Mouse (Mus musculus): Measurements from ENCODE around the gene Ppp4r1. TPM values are rescaled to one million over a fixed set of nuclear protein-coding genes. Genes with fewer than 3 reads are reported as not detected.
A peak's percentile ranks its signal among the peaks of the same experiment; 100 is the strongest.

The Ppp4r1 gene
- polyA plus RNA-seq, 1 experiment: 93.7 TPM

GRCm38 (mm10) chr17:65748997-65749396, 33.4 kb upstream of the Ppp4r1 start:
- no peak for DNase-seq (ENCODE audit: low read depth)
- no peak for TF ChIP-seq POLR2A (IDR thresholded peaks at IDR 0.05; ENCODE audit: borderline replicate concordance, extremely low read depth, insufficient read depth, insufficient read length, poor library complexity, severe bottlenecking)
- no peak for TF ChIP-seq CTCF (IDR thresholded peaks at IDR 0.05; ENCODE audit: borderline replicate concordance, extremely low read depth, insufficient read depth, insufficient read length)

- TF ChIP-seq POLR2A (IDR thresholded peaks at IDR 0.05; ENCODE audit: borderline replicate concordance, extremely low read depth, insufficient read depth, insufficient read length, poor library complexity, severe bottlenecking) (no peak), CTCF (IDR thresholded peaks at IDR 0.05; ENCODE audit: borderline replicate concordance, extremely low read depth, insufficient read depth, insufficient read length) (no peak)
- no peak for DNase-seq (ENCODE audit: low read depth)
These were observed 32.6 kb upstream of the Ppp4r1 start for GRCm38 (mm10) chr17:65749803-65750202.

GRCm38 (mm10) chr17:65750301-65750700, 32.1 kb upstream of the Ppp4r1 start:
- TF ChIP-seq POLR2A (IDR thresholded peaks at IDR 0.05; ENCODE audit: borderline replicate concordance, extremely low read depth, insufficient read depth, insufficient read length, poor library complexity, severe bottlenecking) (no peak), CTCF (IDR thresholded peaks at IDR 0.05; ENCODE audit: borderline replicate concordance, extremely low read depth, insufficient read depth, insufficient read length) (peak; percentile 34; the same call in 1 of the 2 replicates)
- no peak for DNase-seq (ENCODE audit: low read depth)

GRCm38 (mm10) chr17:65753130-65753529, 29.2 kb upstream of the Ppp4r1 start:
- DNase-seq (ENCODE audit: low read depth): no peak
- TF ChIP-seq CTCF (IDR thresholded peaks at IDR 0.05; ENCODE audit: borderline replicate concordance, extremely low read depth, insufficient read depth, insufficient read length) (no peak), POLR2A (IDR thresholded peaks at IDR 0.05; ENCODE audit: borderline replicate concordance, extremely low read depth, insufficient read depth, insufficient read length, poor library complexity, severe bottlenecking) (no peak)

GRCm38 (mm10) chr17:65755857-65756256, 26.5 kb upstream of the Ppp4r1 start:
- TF ChIP-seq POLR2A (IDR thresholded peaks at IDR 0.05; ENCODE audit: borderline replicate concordance, extremely low read depth, insufficient read depth, insufficient read length, poor library complexity, severe bottlenecking): no peak
- DNase-seq (ENCODE audit: low read depth): no peak

- no peak for TF ChIP-seq CTCF (IDR thresholded peaks at IDR 0.05; ENCODE audit: borderline replicate concordance, extremely low read depth, insufficient read depth, insufficient read length)
- peak; percentile 69 for DNase-seq (ENCODE audit: low read depth)
These were observed 25.2 kb upstream of the Ppp4r1 start for GRCm38 (mm10) chr17:65757150-65757549.

GRCm38 (mm10) chr17:65763221-65763620, 19.2 kb upstream of the Ppp4r1 start:
- TF ChIP-seq POLR2A (IDR thresholded peaks at IDR 0.05; ENCODE audit: borderline replicate concordance, extremely low read depth, insufficient read depth, insufficient read length, poor library complexity, severe bottlenecking) (no peak), CTCF (IDR thresholded peaks at IDR 0.05; ENCODE audit: borderline replicate concordance, extremely low read depth, insufficient read depth, insufficient read length) (no peak)

GRCm38 (mm10) chr17:65768486-65768885, 13.9 kb upstream of the Ppp4r1 start:
- DNase-seq (ENCODE audit: low read depth): peak; percentile 62
- TF ChIP-seq CTCF (IDR thresholded peaks at IDR 0.05; ENCODE audit: borderline replicate concordance, extremely low read depth, insufficient read depth, insufficient read length) (no peak), POLR2A (IDR thresholded peaks at IDR 0.05; ENCODE audit: borderline replicate concordance, extremely low read depth, insufficient read depth, insufficient read length, poor library complexity, severe bottlenecking) (no peak)

More at GRCm38 (mm10) chr17:65763221-65763620, 19.2 kb upstream of the Ppp4r1 start:
- DNase-seq (ENCODE audit: low read depth): no peak

GRCm38 (mm10) chr17:65770982-65771915, 11.1 kb upstream of the Ppp4r1 start:
- TF ChIP-seq CTCF (IDR thresholded peaks at IDR 0.05; ENCODE audit: borderline replicate concordance, extremely low read depth, insufficient read depth, insufficient read length): no peak
- TF ChIP-seq POLR2A (IDR thresholded peaks at IDR 0.05; ENCODE audit: borderline replicate concordance, extremely low read depth, insufficient read depth, insufficient read length, poor library complexity, severe bottlenecking): no peak
- peak; percentile 58 for DNase-seq (ENCODE audit: low read depth)

GRCm38 (mm10) chr17:65771951-65772934, 10.1 kb upstream of the Ppp4r1 start, which contains the start of gene Rab31:
Gene Rab31, minus strand, starts transcription at chr17:65772752.
- peak; percentile 73; the same call in 1 of the 2 replicates for TF ChIP-seq POLR2A (IDR thresholded peaks at IDR 0.05; ENCODE audit: borderline replicate concordance, extremely low read depth, insufficient read depth, insufficient read length, poor library complexity, severe bottlenecking)
- no peak for TF ChIP-seq CTCF (IDR thresholded peaks at IDR 0.05; ENCODE audit: borderline replicate concordance, extremely low read depth, insufficient read depth, insufficient read length)
- DNase-seq (ENCODE audit: low read depth): peak; percentile 81

- no peak for TF ChIP-seq CTCF (IDR thresholded peaks at IDR 0.05; ENCODE audit: borderline replicate concordance, extremely low read depth, insufficient read depth, insufficient read length)
- no peak for TF ChIP-seq POLR2A (IDR thresholded peaks at IDR 0.05; ENCODE audit: borderline replicate concordance, extremely low read depth, insufficient read depth, insufficient read length, poor library complexity, severe bottlenecking)
- DNase-seq (ENCODE audit: low read depth): peak; percentile 31
These were observed 8.8 kb upstream of the Ppp4r1 start for GRCm38 (mm10) chr17:65773617-65774016.

Data from brain, embryonic 14.5 days (tissue).